Mouse (Mus musculus): ENCODE data around the gene Carhsp1. TPM values are rescaled to one million over a fixed set of nuclear protein-coding genes. Genes with fewer than 3 reads are reported as not detected.

Gene Carhsp1
- total RNA-seq, 1 experiment from 2014 or later: 85.9 TPM

GRCm38 (mm10) chr16:8638131-8638530, 33.8 kb downstream of the Carhsp1 start:
- DNase-seq: no peak

- peak; percentile 89 for DNase-seq
Measured at GRCm38 (mm10) chr16:8637217-8638051, 34.5 kb downstream of the Carhsp1 start, which contains the start of the genes Pmm2 and Tmem186. Gene Pmm2 (plus strand): TSS chr16:8637674. Gene Tmem186 (minus strand): TSS chr16:8637712.

DNA sequence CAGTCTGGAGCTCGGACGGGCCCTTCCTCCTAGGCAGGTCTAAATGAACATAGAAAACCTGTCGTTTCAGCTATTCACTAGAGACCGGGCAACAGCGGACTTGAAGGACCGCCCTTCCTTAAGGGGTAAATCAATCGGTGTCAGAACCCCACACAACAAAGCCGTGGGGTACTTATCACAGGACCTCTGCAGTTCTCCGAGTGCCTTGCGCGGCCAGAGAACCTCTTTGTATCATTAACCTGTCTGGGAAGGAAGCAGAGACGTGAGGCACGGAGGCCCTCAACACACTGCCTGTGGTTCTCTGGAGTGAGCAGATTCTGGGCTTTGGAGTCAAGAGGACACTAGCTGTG, 35.1 kb downstream of the Carhsp1 start:
- no peak for DNase-seq

GRCm38 (mm10) chr16:8631428-8631827, 40.5 kb downstream of the Carhsp1 start:
- no peak for DNase-seq

- no peak for DNase-seq
Measured at GRCm38 (mm10) chr16:8630419-8630818, 41.5 kb downstream of the Carhsp1 start.

GRCm38 (mm10) chr16:8620315-8621115, 51.4 kb downstream of the Carhsp1 start:
- no peak for DNase-seq

DNA sequence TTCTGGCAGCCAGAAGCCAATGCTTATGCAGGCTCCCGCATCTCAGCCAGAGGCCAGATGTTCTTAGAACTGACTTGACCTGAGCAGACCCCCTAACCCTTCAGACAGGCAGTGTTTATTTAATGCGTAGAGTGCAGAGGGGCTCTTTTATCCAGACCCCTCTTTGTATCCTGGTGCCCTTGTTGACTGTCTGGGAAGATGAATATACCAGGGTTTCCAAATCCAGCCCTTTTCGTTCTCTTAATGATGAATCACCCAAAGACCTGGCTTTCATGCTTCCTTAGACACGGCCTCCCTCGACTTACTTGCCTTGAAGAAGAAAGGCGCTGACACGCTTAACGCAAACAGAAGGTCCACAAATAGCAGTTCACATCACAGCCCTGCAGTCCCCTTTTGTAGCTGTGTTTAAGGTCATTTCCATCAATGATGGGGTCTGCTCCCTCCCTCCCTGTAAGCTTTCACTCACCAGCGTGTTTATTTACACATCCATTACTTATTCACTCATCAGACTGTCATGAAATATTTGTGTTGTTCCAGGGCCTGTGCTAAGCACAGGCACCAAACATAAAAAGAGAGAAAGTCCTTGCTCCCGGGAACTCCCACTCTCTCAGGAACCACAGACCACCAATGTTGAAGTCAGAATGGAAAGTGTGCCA, 52.2 kb downstream of the Carhsp1 start:
- no peak for DNase-seq

GRCm38 (mm10) chr16:8613447-8613846, 58.5 kb downstream of the Carhsp1 start:
- DNase-seq: no peak

GRCm38 (mm10) chr16:8613039-8613438, 58.9 kb downstream of the Carhsp1 start:
- DNase-seq: no peak

DNA sequence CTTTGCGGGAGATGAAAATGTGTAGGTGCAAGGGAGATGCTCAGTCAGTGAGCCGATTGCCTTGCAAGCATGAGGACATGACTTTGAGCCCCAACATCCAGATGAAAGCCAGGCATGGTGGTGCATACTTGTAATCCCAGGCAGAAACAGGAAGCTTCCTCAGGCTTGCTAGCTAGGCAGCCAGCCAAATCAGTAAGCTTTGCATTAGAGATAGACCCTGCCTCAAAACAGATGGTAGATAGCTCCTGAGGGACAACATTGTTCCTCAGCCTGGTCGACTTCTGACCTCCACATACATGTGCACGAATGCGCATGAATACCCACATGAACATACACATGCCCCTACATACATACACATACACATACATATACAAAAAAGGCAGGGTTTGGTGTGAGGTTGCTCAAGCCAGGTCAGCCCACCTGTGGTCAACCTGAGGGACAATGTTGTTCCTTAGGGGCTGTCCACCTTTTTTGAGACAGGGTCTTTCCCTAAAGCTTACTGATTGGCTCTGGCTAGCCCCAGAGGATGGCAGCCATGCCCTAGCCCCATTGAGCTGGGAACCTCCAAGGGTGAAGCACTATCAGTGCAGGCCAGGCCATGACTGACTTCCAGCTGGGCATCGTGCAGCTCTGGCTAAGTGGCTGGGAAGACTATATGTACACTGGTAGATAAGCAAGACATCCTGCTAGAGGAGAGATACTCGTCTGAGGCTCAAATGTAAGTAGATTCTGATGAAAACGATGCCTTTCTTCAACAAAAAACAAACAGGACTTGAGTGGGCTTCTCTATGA, 59.5 kb downstream of the Carhsp1 start:
- DNase-seq: no peak

DNA sequence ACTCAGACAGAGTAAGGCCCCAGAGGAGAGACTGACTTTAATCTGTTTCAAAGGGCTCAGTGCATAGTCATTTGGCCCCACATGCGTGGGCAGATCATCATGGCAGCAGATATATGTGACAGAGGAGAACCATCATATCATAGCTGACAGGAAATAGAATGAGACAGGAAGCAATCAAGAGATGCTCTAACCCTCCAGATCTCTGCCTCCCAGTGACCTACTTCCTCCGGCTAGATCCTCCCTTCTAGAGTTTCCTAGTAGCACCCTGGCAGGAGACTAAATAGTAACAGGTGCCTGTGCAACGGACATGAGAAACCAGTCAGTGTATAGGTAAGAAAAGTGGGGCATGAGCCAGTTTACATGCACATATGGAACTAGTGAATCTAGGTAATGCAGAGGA, 61.6 kb downstream of the Carhsp1 start:
- DNase-seq: no peak

Small RNA genes lying within 50 kb of the gene (microRNA-seq; reads per million reads assigned to microRNA genes)
- 0 reads per million in 2 experiments for gene Gm22137

Other genes starting within 250 kb of the Carhsp1 start
- gene Tmem114, start 247.0 kb downstream of the Carhsp1 start, total RNA-seq (2021): 0.26 TPM in 1 of 2 replicates, not detected in the other
- gene Mettl22, start 201.4 kb downstream of the Carhsp1 start, total RNA-seq (2021): 18.8 and 21.0 TPM in 2 replicates
- 27.5 and 49.6 TPM in 2 replicates for gene Abat, start 158.7 kb downstream of the Carhsp1 start, total RNA-seq (2021)
- 74.6 and 75.4 TPM in 2 replicates for gene Pmm2, start 34.5 kb downstream of the Carhsp1 start, total RNA-seq (2021)
- gene Tmem186, start 34.4 kb downstream of the Carhsp1 start, total RNA-seq (2021): 22.9 and 23.8 TPM in 2 replicates
- not detected in 2 replicates for gene Gm5767, start 8.6 kb upstream of the Carhsp1 start, total RNA-seq (2021)
- 104 and 117 TPM in 2 replicates for gene Usp7, start 120.2 kb upstream of the Carhsp1 start, total RNA-seq (2021)
- 67.6 and 73.0 TPM in 2 replicates for gene 1810013L24Rik, start 157.9 kb upstream of the Carhsp1 start, total RNA-seq (2021)

Data from adrenal gland, postnatal 14 days (tissue).